Mouse (Mus musculus) G1E-ER4 (cell line): Measurements from ENCODE around the gene Fhl3. TPM values are rescaled to one million over a fixed set of nuclear protein-coding genes. Genes with fewer than 3 reads are reported as not detected.

Source experiments
- GATA1 ChIP-seq: IDR thresholded peaks from one replicate; pipeline ENCODE4 v1.8.0; 2012; ENCODE audit warnings: low read length, inconsistent platforms
- polyA plus RNA-seq: library from polyadenylated mRNA; stranded (reverse); fragments of >175 nt; gene quantifications from 2 replicates; pipeline ENCODE4 v1.2.3, GENCODE M21; 2012

The Fhl3 gene
- polyA plus RNA-seq, 1 experiment = 25.3 TPM

- TF ChIP-seq GATA1 = no peak
These were observed 37.0 kb downstream of the Fhl3 start for GRCm38 (mm10) chr4:124737486-124737885.

- TF ChIP-seq GATA1 = no peak
These were observed 37.5 kb downstream of the Fhl3 start for GRCm38 (mm10) chr4:124738013-124738412.

DNA sequence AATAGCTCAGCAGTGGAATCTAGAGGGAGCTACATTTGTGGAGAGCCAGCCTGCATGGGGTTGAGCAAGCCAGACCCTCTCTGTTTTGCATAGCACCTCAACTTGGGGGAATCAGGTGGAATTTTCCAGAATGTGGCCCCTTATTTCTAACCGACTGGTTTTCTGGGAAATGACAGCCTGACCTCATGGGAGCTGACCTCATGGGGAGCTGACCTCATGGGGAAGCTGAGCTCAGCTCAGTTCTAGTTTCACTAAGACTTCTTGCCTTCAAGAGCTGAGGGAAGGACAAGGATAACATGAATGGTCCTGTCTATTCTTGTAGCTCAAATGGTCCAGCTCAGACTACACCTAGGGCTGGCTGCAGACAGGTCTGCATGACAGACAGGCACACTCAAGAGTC, 38.3 kb downstream of the Fhl3 start:
- TF ChIP-seq GATA1 = no peak

DNA sequence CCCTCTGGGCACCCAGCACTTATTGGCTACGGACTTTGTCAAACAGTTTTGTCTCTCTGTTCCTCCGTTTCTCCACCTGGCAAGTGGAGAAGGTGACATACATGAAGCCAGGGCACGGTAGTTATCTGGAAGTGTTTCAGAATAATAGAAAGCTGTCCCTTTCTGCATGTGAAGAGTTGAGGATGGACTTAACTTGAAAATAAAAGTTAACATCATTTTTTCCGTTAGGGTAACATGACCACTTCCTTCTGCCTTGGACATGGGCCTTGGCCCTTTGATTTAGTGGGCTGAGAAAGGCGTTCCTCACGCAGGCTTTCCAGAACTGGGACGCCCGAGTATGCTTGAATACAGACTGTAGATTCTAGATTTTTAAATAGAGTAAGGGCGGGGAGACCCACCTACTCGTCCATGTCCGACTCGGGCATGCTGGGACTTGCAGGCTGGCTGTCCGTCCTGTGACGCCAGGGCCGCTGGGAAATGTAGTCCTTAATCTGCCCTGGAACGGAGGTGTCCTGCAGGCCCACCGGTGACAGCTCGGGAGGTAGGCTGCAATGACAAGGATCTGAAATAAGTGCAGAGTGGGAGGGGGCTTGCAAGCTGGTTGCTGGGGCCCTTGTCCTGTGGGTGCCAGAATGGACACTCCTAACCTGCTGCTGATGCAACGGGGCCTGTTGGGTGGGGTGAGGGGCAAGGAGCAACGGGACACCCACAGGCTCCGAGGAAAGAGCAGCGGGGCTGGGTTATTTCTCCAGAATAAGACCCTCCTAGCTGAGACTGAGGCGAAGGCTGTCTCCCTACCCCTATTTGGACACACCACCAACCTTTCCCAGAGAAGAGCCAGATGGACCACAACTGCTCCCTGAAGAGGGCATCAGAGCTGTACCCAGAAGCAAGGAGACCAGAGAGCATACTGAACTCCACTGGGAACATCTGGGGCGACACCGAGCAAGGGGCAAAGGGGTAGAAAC, 41.2 kb downstream of the Fhl3 start, which contains the start of gene Inpp5b:
Gene Inpp5b, plus strand, starts transcription at position 475 of the 968 bp plus-strand sequence.
- TF ChIP-seq GATA1 = no peak

GRCm38 (mm10) chr4:124742839-124743238, 42.3 kb downstream of the Fhl3 start:
- no peak for TF ChIP-seq GATA1

GRCm38 (mm10) chr4:124746577-124746976, 46.1 kb downstream of the Fhl3 start:
- TF ChIP-seq GATA1 = no peak

- no peak for TF ChIP-seq GATA1
These were observed 47.4 kb downstream of the Fhl3 start for GRCm38 (mm10) chr4:124747851-124748250.

DNA sequence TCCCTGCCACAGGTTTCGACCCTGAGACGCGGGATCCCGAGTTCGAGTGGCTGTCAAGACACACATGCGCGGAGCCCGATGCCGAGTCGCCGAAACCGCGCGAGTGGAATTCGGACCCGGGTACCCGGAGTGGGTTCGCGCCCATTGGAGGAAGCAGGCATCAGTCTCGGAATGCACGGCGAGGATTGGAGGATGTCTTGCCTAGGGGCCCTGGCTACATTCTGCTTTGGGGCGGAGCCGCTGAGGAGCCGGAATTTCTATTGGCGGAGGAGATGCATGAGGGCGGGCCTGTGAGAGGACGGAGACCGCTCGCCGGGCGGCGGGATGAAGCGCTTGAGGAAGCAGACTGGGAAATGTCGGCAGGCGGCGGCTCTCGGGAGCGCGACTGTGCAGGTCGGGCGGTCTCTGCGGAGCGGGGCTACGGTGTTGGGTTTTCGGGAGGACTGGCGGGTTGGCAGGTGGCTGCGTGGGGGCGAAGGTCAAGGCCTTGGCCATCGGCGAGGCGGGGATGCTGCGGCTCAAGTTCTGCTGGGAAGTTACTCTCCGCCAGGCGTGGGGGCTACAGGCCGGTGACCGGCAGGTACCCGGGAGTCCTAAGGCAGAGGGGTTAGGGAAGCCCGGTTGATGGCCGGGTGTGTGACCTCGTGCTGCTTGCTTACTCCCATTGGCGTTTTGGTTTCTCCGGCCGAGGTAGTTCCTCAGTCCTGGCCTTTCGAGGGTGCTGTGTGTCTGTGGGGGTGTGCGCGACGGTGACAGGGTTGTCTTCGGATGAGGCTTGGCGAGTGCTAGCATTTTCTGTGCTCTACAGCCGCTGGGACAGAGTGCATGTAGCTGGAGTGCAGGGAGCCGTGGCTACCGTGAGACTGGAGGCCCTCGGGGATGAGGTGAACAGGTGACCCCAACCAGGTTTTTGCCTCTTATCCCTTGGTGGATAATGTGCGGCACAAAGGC, 51.1 kb downstream of the Fhl3 start:
- no peak for TF ChIP-seq GATA1

DNA sequence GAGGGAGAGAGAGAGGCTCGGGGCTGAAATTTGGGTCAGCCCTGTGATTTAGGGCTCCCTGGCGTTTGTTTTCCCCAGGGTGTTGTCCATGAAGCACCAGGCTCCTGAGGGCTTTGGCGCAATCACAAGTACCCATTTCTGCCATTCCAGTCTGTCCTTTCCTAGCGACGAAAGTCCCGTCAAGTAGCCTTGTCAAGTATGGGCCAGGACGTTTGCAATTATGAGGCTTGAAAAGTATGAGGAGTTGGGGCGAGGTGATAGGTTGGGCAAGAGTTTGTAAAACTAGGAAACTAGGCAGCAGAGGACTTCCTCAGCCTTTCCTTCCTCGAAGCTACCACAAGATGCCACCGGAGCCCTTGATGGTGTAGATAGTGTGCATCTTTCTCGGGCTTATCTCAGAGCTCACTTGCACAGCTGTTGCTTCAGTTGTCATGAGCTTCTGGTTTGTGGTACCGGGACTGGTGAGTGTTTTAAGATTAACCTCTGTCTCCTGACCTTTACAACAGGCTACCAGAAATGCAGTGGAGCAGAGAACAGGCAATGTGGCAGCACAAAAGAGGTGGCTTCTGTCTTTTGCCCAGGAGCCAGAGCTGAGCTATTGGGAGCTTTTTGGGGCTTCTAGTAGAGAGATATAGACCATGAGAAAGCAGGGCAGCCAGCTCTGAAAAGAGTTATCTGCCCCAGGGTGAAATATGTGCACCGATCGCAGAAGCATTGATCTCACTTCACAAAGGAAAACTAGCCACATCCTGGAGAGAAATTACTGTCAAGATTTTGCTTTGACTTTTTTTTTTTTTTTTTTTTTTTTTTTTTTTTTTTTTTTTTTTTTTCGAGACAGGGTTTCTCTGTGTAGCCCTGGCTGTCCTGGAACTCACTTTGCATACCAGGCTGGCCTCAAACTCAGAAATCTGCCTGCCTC, 52.0 kb downstream of the Fhl3 start:
- peak; percentile 99 for TF ChIP-seq GATA1

DNA sequence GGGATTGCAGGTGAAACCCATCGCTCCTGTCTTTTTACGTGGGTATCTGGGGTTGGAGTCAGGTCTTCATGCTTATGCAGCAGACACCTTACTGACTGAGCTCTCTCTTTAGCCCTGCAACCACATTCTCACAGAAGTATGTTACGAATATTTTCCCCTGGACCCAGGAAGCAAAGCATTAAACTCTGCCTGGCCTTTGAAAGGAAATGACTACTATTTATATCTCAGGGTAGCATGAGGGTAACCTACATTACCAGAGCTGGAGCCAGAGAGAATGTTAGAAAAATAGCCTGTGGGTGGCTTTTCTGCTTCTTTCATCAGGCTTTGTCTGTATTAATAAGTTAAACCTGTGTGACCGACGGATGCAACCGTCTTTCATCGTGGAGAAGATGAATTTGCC, 55.0 kb downstream of the Fhl3 start:
- no peak for TF ChIP-seq GATA1

Other genes starting within 250 kb of the Fhl3 start
- gene 3100002H09Rik, start 89.9 kb upstream of the Fhl3 start, polyA plus RNA-seq = not detected in 2 replicates
- not detected in 2 replicates for gene Pou3f1, start 43.9 kb upstream of the Fhl3 start, polyA plus RNA-seq
- 10.1 and 14.1 TPM in 2 replicates for gene Utp11, start 7.1 kb upstream of the Fhl3 start, polyA plus RNA-seq
- gene Sf3a3, start 14.1 kb downstream of the Fhl3 start, polyA plus RNA-seq = 56.8 and 79.8 TPM in 2 replicates
- 40.9 and 45.9 TPM in 2 replicates for gene Inpp5b, start 41.1 kb downstream of the Fhl3 start, polyA plus RNA-seq
- gene Mtf1, start 101.4 kb downstream of the Fhl3 start, polyA plus RNA-seq = 6.9 and 7.6 TPM in 2 replicates
- gene Yrdc, start 150.0 kb downstream of the Fhl3 start, polyA plus RNA-seq = 19.9 and 24.9 TPM in 2 replicates
- gene 1110065P20Rik, start 150.5 kb downstream of the Fhl3 start, polyA plus RNA-seq = 34.7 and 41.4 TPM in 2 replicates
- gene Maneal, start 161.5 kb downstream of the Fhl3 start, polyA plus RNA-seq = not detected in 2 replicates
- gene Epha10, start 180.2 kb downstream of the Fhl3 start, polyA plus RNA-seq = not detected in 2 replicates
- gene 9930104L06Rik, start 236.3 kb downstream of the Fhl3 start, polyA plus RNA-seq = 3.3 and 3.7 TPM in 2 replicates
- 166 and 199 TPM in 2 replicates for gene Cdca8, start 238.6 kb downstream of the Fhl3 start, polyA plus RNA-seq